Mouse (Mus musculus) adipocyte (in vitro differentiated cells): ENCODE measurements around the gene Slc15a1.
A peak's percentile ranks its signal among the peaks of the same experiment; 100 is the strongest.

Experiments used
- DNase-seq: peaks from one replicate; pipeline ENCODE4 v3.0.0-alpha.2; 2016; ENCODE audit warnings: low spot score

Slc15a1 gene

DNA sequence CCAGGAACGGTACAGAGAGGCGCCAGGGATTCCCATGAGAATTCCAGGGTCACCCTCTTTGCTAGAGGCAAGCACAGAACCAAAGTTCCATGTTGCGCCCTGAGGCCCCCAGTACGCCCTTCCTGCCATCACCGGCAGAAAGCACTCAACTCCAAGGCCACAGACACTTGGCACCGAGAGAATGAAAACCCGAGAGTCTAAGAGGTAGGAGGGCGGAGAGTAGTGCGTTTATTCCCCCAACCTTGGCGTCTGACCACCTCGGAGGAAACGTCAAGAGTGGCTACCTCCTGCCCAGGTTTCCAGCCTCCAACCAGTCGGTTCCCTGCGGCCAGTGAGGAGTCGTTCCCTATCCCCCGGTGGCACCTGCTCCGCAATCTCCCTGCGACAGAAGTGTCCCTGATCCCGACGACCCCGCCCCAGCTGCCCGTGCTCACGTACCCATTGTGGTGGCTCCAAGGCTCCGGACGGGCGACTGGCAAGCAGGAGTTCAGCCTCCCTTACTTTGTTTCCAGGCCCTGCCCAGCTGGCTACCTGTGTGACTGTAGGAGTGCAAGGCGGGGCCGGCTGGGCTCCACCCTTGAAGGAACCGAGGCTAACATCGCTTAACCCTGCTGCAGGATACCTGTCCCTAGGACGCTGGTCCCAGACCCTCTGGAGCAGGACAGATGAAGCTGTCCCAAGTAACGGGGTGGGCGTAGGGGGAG lies at the start of gene Slc15a1:
Slc15a1 (minus strand) TSS at position 472 of the 704 bp plus-strand sequence.
- no peak for DNase-seq

DNA sequence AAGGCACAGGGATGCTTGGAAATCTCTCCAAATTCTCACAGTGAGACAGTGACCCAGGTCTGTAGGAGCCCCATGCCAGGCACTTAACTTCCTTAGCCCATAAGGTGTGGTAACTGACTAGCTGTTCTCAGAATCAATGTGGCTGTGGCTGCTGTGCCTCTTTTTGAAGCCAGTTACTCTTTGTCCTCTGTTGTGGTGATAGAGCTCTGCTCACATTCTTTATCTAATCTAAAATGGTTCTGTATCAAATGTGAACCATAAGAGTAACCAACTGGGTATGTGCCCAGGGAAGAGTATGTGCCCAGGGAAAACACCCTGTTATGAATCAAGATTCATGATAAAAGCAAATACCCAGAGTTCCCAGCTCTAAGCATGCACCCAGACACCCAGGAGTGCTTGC lies 48.7 kb upstream of the Slc15a1 start:
- DNase-seq: no peak

DNA sequence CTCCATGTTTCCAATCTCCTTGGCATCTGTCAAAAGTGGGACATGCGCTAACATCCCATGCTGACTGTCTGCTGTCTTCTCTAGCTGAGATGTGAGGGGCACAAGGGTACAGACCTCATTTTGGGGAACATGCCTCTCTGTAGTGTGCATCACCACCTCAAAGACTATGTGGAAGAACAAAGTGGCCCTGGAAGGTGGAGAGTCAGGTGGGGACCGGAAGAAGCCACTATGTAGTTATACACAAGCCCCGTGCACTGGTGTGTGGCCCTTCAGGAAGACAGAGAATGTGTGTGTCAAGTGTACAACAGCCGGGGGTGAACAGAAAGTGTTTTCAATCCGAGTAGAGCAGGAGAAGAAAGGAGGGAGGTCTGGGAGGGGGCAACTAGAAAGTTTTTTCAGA lies 47.5 kb upstream of the Slc15a1 start:
- DNase-seq: no peak

DNA sequence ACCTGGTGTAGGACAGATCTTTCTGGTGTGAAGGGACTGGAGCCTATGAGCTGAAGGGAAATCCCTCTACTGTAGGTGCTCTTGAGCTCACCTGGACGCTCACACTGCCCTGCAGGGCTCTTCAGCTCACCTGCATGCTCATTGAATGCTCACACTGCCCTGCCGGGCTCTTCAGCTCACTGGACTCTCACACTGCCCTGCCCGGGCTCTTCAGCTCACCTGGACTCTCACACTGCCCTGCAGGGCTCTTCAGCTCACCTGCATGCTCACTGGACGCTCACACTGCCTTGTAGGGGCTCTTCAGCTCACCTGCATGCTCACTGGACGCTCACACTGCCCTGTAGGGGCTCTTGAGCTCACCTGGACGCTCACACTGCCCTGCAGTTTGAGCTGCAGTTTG lies 44.8 kb upstream of the Slc15a1 start:
- DNase-seq: no peak

DNA sequence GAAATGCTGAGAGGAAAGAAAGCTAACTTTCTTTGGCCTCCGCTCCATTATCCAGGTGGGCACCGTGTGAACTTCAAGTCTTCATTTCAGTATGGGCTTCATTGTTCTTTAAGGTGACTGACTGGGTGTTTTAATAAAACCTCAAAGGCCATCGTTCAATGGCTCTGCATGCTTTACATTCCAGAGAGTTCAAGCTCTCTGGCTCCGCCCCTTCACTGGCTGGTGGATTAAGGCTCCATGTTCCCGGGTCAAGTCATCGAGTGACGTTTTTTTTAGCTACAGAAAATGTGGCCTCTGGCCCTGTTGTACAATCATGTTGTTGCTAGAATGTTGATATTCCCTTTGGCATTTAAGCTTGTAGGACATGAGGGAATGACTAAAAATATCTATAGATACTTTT lies 42.7 kb upstream of the Slc15a1 start:
- DNase-seq: peak; percentile 32

DNA sequence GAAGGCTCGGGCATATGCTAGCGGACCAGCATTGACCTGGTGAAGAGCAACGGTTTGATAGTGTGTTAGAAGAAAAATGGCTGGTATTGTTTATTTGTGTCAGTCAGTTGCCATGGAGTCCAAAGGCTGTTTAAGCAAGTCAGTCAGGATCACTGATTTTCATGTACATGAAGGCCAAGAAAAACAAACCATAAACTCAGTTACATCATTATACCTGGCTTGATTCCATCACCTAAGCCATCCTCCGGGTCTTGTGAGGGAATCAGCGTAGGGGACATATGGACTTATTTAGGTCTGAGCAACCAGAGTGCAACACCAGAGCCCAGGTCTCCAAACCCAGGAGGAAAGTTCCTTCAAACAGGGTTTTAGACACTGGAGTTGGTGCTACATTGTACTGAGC lies 41.6 kb upstream of the Slc15a1 start:
- DNase-seq: peak; percentile 41

DNA sequence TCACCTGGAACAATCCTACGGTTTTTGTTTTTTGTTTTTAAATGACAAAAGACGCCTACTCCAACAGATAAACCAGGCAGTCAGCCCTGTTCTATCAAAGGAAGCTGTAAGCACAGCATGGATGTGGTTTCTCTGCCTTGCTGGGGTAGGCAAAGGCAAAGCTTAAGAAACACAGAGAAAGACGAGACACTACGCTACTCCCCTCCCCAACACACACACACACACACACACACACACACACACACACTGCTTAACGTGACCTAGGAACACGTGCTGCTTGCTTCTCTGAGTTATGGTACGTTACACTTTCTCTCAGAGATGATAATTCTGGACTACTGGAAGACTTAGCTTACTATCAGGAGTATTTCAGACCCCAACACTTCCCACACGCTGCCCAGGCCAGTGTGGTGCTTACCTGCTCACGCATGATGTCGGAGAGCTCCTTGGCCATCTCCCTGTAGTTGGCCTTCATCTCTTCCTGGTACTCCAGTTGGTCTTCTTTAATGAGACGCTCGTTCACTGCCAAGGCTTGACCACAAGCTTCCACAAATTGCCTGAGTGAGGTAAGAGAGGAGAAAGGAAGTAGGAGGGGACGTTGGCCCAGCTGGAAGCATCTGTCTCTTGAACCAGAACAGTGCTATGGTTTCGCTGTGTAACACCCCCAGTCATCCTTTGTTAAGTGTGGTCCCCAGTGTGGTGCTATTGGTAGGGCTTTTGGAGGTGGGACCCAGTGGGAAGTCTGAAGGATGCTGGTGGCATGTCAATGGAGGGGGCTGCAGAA lies 40.7 kb upstream of the Slc15a1 start:
- no peak for DNase-seq

DNA sequence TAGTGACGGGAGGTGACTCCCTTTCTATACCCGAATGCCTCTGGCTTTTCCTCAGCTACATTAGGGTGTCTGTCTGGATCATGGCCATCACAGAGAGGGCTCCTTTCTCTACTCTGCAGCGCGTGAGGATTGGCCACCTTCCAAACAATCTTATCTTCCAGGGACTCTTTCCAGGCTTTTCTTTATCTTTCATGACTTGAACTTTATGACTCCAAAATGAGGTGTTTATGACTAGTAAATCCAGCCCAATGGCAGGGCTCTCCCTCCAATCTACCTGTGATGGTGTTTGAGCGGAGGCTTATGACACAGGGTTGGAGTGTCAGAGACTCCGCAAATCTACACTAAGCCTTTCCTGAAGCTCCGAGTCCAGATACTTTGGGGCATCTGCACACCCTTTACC lies 36.2 kb upstream of the Slc15a1 start:
- DNase-seq: no peak

DNA sequence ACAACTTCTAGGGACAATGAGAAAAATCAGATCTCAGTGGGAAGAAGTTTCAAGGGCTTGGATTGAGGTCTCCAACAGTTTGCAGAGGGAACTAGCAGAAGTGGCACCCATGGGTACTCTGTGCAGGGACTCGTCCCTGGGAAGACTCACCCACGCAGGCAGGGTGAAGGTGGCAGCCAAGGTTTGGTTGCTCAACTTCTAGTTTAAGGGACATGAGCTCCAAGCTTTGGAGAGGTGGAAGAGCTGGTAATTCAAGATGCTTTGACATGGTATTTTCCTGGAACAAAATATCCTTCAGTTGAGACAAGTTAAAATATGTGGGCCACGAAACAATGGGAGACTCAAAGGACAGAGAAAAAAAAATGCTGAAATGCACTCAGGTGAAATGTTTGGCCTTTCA lies 29.4 kb upstream of the Slc15a1 start:
- no peak for DNase-seq

DNA sequence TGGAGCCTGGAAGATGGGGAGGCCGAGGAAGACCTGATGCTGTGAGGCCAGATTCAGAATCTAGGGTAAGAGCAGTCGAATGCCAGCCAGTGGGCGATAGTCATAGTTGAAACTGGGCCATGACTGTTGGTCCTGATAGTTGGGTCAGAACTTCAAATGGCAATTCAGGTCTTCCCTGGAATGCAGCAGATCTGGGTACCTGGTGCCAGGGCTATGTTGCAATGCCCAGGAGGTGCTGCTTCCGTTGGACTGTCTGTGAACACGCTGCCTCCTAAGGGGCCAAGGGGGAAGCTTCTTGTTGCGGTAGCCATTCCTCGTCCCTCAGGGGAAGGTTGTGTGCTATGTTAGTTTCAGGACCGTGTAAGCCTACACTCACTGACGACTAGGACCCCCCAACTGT lies 25.8 kb upstream of the Slc15a1 start:
- no peak for DNase-seq

DNA sequence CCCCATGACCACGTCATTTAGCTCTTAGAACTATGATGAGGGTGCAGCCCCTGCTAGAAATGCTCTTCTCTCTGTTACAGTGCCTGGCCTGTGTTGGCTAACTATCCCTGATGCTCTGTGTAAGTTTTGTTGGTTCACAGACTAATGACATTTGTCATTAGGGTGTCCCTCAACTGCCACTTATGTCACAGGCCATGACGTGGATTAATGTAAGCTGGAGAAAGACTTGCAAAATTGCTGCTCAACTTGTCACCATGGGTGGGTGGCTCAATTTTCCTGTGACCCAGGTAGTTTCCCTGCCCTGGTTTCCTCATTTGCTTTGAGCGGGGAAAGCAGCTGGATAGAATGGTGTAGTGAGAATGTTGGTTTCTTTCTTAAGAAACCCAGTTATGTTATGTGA lies 22.8 kb upstream of the Slc15a1 start:
- no peak for DNase-seq

DNA sequence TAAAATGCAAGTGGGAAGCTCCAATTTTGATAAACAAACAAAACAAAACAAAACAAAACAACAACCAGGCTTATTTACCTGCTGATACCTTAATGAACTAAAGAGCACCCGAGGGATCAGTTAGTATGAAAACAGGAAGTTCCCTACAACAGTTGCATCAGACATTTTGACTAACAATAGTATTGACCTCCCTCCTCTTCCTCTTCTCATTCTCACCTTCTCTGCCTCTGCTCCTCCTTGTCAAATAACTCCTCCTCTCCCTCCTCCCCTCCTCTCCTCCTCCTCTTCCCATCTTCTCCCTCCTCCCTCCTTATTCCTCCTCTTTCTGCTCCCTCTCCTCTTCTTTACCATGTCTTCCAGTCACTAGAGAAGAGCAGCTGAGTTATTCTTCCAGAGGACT lies 22.1 kb upstream of the Slc15a1 start:
- no peak for DNase-seq

DNA sequence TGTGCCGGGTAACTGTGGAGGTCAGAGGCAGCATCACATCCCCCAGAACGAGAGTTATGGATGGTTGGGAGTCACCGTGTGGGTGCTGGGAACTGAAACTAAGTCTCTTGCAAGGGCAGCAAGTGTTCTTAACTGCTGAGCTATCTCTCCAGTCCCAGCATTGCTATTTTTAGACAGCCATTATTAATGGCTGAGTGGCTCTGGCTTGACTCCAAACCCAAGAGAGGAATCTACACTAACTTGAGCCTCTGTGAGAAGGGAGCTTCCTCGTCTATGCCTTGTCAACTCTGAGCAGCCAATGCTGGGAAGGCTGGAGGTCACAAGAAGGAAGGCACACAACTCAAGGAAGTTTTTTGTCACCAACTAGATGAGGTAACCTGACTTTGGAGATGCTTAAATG lies 16.7 kb upstream of the Slc15a1 start:
- DNase-seq: peak; percentile 57

DNA sequence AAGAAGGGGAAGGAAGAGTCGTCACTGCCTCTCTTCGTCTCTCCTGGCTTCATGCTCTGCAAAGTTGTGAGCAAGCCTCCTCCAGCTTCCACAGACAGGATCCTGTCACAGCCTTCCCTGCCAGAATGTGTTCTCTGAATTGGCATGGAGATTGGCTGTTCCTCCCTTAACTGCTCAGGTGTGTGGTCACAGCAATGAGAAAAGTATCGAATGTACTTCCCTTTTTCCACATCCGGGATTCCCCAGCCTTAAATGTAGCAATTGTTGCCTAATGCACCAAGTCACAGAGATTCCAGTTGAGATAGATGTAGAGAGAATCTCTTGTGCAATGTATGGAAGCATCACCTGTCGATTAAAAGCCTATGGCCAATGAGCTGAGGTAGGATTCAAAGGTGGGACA lies 11.8 kb upstream of the Slc15a1 start:
- DNase-seq: no peak

DNA sequence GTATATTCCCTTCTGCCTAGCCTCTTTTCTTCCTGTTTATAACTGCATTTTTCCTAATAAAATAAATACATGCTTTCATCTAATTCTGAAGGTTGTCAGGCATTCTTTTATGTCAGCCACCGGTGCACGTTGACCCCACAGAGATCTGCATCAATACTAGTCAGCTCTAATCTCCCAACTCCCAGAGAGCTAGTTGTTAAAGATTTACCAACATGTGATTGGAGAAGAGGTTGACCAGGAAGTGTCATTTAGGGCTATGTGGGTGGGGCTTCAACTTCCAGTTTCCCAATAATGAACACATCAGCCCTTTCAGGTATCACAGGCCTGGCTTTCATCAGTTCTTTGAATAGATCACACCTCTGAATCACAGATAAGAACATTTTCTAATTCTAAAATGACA lies 3.9 kb upstream of the Slc15a1 start:
- DNase-seq: no peak

DNA sequence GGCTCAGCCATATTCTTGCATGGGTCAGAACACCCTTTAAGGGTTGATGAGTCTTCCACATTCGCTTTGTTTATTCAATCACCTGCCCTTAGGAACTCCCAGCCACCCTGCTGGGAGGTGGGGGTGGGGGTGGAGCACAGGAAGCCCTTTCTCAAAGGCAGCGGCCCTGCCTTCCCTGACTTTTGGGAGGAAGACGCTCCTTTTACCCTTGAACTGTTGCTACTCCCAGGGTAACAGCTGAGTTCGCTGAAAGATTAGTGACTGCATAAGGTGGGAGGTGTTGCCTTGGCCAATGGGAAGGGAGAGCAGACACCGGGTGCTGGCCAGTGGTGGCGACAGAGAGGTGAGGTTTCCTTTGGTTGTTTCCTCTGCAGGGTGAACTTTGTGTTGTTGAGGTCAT lies 1.3 kb upstream of the Slc15a1 start:
- no peak for DNase-seq

DNA sequence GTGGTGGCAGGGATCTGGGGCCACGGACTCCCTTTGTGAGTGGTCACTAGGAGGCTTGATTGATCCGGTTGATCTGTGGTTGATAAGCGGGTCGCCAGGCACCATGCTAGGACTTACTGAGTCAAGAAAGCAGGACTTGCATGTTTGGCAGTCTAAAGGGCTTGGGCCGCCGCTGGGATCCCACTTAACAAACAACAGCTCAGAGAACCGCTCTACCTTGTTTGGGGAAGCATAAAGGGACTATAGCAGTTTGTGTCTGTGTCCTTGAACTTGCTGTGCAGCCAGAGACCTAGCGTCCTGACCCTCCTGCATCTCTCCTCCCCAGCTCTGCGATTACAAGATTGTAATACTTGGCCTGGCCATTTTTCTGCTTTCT lies 421 bp upstream of the Slc15a1 start:
- no peak for DNase-seq

DNA sequence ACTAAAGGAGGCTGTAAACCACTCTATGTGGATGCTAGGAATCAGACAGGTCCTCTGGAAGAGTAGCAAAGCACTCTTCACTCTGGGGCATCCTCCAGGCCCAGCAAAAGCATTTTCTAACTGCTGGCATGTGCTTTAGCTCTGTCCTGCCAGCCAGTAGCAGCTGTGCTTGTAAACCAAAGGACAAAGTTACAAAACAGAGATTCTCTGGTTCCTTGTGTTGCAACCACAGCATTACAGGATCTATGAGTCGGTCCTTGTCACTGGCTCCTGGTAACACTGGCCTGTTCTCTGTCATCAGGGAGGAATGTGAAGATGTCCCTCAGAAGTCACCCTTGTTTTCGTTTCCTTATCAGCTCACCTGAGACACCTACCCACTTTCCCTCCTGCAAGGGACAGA lies 4.5 kb downstream of the Slc15a1 start:
- peak; percentile 69 for DNase-seq

DNA sequence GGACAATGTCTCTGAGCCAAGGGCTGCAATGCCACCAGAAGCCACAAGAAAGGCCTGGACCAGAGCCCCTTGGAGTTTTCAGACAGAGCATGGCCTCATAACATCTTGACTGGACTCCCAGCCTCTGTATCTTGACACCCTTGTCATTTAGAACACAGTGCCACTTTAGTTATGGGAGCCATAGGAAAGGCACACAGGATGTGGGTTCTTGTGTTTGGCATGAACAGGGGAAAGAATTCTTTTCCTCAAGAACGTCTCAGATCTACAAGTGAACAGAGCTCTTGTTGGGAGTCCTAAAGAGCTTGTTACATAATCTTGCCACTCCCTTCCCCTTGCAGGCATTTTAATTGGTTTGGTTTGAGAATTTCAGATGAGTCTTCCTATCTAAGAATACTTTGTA lies 5.3 kb downstream of the Slc15a1 start:
- no peak for DNase-seq

DNA sequence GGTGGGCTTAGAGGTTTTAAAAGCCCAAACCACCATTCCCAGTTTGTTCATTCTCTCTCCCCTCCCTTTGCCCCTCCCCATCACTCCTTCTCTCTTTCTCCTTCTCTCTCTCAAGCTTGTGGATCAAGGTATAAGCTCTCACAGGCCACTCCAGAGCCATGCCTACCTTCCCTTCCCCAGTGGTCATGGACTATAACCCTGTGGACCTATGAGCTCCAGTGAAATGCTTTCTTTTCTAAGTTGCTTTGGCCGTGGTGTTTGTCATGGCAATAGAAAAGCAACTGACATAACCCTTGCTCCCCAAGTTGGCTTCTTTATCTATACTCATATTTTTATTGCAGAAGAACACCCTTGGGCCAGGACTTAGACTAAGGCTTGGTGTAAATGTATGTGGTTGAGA lies 7.3 kb downstream of the Slc15a1 start:
- no peak for DNase-seq

DNA sequence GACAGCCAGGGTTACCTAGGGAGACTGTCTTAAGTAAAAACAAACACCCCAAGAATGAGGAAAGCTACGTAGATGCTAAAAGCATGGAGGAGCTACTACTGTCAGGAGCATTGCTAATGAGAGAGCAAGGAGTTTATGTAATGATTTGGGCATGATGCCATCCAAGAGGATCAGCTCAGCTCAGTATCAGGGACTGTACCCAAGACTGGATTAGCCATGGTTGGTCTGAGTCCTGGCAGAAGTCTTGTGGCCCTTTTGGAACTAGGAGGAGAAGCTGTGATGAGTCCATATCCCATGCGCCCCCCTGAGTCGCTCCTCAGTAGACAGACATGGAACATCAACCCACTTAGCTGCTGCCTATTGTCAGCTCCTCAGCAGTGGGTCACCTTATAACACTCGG lies 9.3 kb downstream of the Slc15a1 start:
- peak; percentile 41 for DNase-seq

DNA sequence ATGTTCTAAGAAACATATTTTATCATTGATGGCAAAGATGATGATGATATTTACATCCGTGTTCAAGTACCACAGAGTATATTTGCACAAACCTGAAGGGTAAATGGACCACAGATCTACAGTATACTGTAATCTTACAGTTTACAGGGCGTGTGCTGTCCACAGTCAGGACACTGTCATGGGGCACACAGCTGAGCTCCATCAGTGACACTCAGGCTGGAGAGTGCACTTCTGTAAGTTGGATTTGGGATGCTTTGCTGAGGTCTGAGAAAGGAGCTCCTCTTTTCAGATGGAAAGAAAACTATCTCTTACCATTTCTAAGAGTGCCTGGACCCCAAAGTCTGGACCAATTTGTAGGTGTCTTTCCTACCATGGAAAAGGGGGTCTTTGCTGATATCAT lies 9.9 kb downstream of the Slc15a1 start:
- DNase-seq: no peak

DNA sequence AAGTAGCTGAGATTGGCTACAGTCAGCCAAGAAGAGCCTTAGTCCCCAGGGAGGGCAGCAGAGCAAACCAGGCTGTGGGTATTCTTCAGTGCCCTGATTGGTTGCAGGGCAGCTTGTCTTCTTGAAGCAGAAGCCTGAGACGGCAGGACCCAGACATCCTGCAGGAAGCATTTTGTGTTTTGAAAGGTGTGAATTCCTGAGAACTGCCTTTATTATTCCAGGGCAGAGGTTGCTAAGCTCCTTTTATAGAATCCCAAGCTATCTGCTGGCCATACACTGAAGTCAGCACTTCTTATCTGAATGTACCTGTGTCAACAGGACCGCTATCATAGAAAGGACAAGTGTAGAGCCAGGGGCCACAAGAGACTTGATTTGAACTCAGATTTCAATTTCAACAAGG lies 10.8 kb downstream of the Slc15a1 start:
- no peak for DNase-seq

DNA sequence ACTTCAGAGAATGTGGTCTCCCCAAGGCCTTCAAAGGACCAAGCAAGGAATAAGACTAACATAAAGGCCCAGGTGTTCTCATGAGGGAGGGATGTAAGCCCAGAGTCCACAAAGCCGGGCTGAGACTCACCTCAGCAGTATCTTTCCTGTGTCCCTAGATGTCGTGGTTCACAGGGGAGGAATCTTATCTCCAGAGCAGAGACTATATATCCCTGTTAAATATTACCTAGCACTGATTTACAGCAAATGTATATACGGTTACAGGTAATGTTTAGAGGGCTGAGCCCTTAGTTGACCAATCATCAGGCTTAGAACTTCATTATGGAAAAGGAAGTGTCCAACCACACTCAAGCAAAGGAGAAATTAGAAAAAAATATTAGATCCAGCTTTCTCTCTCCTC lies 11.3 kb downstream of the Slc15a1 start:
- no peak for DNase-seq
